Mouse (Mus musculus): Measurements from ENCODE around the gene Wee2. TPM values are rescaled to one million over a fixed set of nuclear protein-coding genes. Genes with fewer than 3 reads are reported as not detected.

Gene Wee2
- total RNA-seq, 2 experiments from 2014 or later, result not detected

DNA sequence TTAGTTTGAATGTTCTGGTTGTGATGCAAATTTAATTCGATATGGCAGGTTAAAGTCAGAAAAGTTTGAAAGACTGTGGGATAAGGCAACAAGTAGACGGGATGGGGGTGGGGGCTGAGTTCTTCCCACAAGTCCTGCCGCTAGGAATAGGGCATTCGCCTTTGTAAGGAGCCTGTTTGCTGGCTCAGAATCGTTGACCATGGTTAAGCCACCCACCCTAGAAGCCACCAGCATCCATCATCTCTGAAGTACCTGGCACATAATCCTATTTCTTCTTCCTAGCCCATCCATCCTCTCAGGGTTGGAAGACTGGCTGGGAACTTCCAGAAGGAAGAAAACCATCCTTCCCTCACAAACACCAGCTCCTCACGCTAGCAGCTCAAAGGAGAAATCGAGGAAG, 4.2 kb upstream of the Wee2 start:
- ATAC-seq (replicated peaks; ENCODE audit: low FRiP score, poor library complexity, severe bottlenecking), result no peak

DNA sequence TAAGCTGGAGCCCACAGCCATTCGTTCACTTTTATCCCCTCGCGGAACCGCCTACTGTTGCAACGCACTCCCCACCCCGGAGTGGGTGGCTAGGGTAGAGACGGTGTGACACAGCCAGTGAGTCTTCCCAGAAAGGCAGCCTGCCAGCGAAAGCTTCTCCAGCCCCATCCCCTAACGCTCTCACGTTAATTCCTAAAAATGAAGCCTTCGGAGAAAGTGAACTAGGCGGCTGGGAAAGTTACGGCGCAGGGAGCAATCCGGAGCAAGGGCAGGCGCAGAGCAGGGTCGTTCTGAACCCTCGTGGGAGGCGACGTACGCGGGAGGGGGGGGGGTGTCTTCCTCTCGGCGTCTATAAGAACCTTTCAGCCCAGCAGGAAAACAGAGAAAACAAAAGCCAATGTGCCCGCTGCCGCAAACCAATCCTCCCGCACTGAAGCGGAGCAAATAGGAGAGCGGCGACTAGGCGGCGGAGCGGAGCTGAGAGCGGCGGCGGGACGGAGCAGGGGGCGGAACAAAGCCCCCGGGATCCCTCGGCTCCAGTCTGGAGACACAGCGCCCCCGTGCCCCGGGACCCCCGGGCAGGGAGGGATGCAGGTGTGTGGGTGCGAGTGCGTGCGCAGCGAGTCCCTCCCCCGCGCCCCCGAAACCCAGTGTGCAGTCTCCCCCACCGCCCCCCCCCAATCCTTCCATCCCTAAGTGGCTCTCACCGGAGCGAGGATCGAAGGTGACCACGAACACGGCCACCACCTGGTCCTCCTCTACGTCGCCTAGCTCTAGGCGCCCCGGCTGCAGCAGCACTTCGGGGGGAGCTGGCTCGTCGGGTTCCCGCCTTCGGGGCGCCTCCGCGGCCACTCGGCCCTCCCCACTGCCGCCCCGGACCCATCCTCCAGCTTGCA, 3.5 kb upstream of the Wee2 start:
- ATAC-seq (replicated peaks; ENCODE audit: low FRiP score, poor library complexity, severe bottlenecking), result no peak

DNA sequence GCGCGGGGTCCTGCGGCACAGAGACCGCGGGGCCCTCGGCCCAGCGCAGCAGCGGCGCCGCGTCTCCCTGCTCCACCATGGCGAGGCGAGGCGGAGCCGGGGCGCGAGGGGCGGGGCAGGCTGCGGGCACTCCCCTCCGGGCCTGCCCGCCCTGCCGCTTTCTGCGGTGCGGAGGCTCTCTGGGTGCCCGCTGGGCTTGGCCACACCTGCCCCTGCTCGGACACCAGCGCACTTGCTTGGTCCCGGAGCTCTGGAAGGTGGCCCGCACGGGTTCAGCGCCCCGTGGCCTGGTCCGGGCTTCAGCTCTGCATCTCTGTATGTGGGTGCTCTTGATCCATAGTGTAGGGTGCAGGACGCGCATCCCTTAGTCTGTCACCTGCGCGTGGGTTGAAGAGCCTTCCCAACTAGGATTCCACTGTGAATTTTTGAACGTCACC, 2.8 kb upstream of the Wee2 start, which contains the start of gene E330009J07Rik:
E330009J07Rik (minus strand) TSS at position 89 of the 437 bp plus-strand sequence.
- no peak for ATAC-seq (replicated peaks; ENCODE audit: low FRiP score, poor library complexity, severe bottlenecking)

DNA sequence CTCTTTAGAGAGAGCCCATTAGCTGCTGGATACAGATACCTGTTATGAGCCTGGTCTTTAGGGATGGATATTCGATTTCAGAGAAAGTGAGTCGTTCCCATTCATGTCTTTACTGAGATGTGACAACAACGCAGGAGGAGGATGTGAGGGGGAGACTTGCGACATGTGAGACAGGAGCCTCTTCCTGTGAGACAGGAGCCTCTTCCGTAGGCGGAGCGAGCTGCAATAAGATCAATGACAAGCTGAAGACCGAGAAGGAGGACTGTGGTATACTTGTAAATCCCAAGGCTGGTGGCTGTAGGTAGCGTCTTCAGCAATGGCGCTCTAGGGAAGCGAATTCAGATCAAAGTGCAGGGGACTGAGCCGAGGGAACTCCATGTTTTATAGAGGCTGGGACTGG, 843 bp downstream of the Wee2 start:
- no peak for ATAC-seq (replicated peaks; ENCODE audit: low FRiP score, poor library complexity, severe bottlenecking)

DNA sequence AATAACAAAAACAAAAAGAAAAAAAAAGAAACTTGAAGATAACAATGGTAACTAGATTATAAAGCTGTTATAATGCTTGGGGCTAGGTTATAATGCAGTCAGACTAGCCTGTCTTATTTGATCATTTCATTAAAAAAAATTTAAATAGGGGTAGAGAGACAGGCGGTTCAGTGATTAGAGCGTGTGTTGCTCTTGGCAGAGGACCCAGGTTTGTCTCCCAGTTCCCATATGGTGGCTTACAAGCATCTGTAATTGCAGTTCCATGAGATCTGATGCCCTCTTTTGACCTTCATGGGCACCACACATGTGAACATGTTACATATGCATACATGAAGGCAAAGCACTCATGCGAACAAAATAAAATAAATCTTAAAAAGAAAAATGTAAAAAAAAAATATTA, 2.4 kb downstream of the Wee2 start:
- ATAC-seq (replicated peaks; ENCODE audit: low FRiP score, poor library complexity, severe bottlenecking), result no peak

DNA sequence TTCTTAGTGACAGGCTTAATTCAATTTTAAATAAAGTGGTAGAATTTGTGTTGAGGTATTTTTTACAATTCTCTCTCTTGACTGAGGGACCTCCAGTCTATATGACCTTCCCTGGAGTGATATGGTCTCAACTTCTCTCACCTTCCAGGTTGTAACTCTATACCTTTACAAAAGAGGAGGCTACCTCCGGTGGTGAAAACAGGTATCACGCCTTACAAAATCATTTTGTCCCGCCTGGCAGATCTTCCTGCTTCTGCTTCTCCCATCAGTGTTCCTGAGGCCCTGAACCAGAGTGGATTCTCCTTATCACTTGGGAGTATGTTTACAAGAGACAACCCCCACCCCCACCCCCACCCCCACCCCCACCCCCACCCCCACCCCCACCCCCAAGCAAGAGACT, 2.9 kb downstream of the Wee2 start:
- no peak for ATAC-seq (replicated peaks; ENCODE audit: low FRiP score, poor library complexity, severe bottlenecking)

DNA sequence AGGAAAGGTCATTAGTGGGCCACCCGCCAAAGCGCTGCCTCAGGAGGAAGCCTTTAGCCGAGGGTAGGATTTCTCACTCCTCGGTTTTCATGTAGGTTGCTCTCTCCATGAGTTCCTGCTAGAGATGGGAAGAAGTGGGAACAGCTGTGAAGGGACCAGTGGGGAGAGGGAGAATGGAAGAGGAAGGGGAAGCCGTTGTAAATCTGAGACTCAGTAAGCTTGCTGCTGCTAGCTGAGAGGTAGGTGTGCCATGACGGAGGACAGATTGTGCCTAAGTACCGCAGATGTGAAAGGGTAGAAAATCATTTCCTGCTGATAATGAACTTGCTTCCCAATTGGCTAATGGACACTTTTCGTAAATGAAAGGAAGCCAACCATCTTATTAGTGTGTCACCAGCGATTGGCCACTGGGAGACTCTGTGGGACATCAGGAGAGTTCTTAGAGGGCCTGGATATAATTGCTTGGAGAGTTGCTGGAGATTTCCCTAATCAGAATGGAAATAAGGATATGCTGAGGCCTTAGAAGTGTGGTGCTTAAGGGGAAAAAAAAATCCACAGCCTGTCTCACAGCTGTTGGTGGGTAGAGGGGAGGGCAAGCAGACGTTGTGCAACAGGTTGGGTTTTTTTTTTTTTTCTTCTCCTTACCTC, 4.5 kb downstream of the Wee2 start:
- no peak for ATAC-seq (replicated peaks; ENCODE audit: low FRiP score, poor library complexity, severe bottlenecking)

DNA sequence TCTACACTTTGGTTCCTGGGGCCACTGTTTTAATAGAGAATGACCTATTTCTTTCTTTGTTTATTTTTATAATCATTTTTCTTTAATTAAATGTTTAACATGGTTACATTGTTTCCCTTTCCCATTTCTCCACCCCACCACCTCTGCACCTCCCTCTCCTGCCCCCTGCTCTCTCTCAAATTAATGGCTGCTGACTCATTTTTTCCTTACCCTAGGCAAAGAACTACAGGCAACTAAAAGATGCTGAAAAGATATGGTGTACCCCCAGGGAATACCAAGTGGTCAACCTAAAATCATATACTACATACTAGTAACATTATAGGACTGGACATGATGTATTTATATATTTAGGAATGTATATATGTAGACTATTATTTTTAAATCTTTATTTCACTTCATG, 9.7 kb downstream of the Wee2 start:
- ATAC-seq (replicated peaks; ENCODE audit: low FRiP score, poor library complexity, severe bottlenecking), result no peak

DNA sequence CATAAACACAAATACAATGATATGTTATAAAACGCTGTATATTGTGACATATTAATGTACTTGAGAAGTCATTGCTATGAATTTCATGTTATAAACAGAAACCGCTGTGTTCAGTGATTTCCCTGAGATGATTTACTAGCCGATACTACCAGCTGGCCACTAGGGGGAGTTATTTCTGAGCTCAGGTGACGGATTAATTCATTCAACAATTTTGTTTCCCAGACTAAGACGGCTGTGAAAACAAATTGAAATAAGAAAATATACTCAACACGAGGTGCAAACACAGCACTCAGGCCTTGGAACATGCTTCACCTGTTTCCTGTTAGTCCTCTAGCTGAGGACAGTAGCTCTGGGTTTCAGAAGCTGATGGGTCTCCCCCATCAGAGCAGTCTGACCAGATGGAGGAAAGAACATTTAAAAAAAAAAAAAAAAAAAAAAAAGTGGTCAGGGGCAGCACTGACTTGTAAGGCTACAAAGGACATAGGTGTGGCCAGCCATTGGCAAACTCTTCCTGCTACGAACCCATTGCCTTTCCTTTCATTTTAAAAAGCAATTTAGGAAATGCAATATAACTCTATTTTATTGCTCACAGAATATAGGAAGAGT, 15.7 kb downstream of the Wee2 start:
- no peak for ATAC-seq (replicated peaks; ENCODE audit: low FRiP score, poor library complexity, severe bottlenecking)

DNA sequence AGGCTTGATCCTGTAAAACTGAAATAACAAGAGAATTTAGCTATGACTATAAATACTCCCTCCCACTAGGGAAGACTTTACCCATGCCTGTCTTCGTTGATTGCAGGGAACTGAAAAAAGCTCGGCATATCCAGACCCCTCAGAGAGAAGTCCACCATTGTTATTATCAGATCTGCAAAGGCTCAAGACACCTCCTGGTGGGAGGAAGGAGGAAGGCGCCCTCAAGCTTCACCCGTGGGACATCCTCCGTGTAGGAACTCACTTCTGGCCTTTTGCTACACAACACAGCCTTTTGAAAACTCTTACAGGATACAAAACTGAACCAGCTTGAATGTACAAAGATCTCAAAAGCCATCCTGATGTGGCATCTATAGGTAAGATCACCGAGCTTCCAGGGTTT, 26.8 kb downstream of the Wee2 start:
- no peak for ATAC-seq (replicated peaks; ENCODE audit: low FRiP score, poor library complexity, severe bottlenecking)

DNA sequence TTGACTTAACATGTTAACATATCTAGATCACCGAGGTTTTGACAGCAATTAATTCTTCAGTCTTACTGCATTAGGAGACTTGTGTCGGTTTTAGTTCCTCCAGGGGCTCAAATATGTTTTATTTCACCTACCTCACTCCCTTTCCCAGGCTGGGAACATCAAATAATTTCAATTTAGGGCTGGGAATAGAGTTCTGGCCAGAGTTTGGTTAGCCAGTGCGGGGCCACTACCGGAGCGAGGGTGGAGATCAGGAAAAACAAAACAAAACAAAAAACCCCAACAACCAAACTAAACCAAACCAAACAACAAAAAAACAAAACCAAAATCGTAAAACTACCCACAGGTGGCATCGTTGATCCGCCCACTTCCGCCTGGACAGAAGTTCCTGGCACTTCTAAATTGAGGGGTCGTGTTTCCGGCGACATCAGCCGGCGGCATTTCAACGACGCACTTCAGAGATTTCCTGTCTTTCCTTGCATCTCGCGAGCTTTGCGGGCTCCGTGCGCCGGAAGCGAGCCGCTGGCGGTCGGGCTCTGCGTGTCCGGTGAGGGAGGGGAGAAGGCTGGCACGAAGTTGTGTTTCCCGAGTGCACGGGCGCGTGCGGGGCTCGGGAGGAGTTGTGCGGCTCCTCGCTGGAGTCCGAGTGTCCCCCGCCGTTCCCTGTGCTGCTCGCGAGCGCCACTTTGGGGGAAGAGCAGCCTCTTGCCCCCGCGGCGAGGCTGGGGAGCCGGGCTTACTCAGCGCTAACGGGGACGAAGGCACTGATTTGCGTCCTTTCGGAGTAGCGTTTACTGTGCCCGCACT, 32.2 kb downstream of the Wee2 start, which contains the start of gene Ssbp1:
Ssbp1 (plus strand) TSS at position 437 of the 804 bp plus-strand sequence.
- peak; percentile 94 for ATAC-seq (replicated peaks; ENCODE audit: low FRiP score, poor library complexity, severe bottlenecking)

DNA sequence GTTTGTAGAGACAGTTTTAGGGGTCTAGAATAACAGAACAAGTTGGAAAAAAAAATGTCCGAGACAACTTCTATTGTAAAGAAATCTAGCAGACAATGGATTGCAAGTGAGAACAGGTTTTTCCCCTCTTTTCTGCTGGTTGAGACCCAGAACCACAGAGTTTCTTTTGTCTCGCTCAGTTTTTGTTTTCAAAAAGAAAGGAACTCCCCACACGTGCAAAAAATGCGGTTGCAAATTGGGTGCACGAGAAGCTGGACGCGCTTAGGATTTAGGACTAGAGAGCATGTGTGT, 32.8 kb downstream of the Wee2 start:
- ATAC-seq (replicated peaks; ENCODE audit: low FRiP score, poor library complexity, severe bottlenecking), result no peak

DNA sequence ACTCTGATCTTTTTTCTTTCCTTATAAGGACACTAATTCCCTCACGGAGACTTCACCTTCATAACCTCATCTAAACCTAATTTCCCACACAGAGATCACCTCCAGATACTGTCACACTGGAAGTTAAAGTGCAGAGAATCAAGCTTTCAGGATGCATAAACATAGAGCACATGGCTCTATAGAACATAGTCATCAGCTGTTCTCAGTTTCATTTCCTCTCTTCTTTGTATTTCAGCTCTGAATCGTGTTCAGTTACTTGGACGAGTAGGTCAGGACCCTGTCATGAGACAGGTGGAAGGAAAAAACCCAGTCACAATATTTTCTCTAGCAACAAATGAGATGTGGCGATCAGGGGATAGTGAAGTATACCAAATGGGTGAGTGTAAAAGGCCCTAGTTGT, 37.2 kb downstream of the Wee2 start:
- no peak for ATAC-seq (replicated peaks; ENCODE audit: low FRiP score, poor library complexity, severe bottlenecking)

DNA sequence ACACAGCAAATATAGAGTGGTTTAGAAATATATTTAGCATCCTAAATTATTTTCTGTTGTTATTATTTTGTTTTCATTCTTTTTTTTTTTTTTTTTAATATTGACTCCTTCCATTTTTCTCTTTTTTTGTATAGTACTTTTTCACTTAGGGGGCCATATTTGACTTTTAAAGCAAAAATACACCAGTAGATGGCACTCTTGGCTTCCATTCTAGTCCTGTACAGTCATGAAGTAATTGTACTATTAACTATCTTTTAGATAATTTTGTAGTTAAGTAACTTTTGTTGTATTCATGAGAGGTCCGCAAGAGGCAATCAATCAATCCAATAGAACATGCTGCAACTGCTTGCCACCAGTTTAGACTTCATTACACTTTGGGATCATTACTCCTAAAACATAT, 40.8 kb downstream of the Wee2 start:
- no peak for ATAC-seq (replicated peaks; ENCODE audit: low FRiP score, poor library complexity, severe bottlenecking)

DNA sequence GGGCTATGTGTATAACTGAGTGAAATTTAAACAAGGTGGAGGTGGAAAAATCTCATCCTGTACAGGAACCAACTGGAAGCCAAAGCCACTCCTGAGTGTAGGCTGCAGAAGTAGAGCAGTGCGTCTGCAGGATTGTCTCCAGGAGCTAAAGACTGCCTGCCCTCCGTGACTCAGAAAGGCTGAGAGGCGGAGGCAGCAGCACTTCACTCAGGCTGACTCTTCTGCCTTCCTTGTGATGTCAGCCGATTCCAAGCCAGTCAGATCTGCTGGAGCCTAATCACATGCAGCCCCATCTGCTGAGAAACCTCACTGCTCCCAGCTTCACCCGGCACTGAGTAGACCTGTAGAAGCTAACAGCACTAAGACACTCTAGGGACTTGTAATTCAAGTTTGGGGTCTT, 43.4 kb downstream of the Wee2 start:
- no peak for ATAC-seq (replicated peaks; ENCODE audit: low FRiP score, poor library complexity, severe bottlenecking)

DNA sequence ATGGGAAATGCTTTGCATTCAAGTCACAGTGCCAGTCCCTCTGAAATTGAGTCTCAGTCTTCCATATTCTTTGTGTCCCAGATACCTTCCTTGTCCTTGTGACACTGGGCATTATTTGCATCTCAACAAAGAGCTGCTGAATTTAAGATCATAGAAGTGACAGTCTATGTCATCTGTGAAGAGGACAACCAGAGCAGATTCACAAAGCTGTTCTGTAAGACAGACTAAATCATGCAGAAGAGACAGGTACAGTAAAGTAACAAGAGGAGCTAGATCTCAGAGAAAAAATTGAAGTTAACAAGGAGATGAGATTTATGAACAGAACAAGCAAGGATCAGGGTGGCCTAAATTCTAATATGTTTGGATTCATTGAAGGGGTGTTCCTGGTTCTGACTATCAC, 52.0 kb downstream of the Wee2 start, which contains the start of gene Tas2r137:
Tas2r137 (plus strand) TSS at position 301 of the 400 bp plus-strand sequence.
- ATAC-seq (replicated peaks; ENCODE audit: low FRiP score, poor library complexity, severe bottlenecking), result no peak

DNA sequence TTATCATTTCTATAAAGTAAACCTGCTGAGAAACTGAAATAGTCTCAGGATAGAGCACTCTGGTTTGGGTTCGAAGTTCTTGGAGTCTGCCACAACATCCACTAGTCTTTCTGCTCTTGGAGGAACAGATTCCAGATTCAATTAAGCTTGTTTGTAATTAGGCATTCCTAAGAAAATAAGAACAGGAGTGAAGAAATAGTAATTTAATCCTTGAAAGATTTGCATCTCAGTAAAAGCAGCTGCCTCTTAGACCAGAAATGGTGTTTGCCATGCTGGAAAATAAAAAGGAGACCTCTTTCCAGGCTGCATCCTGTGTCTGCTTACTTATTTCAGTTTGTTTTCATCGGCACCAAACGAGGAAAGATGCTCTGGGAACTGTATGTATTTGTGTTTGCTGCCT, 54.3 kb downstream of the Wee2 start, which contains the start of gene Tas2r108:
Tas2r108 (plus strand) TSS at position 301 of the 400 bp plus-strand sequence.
- no peak for ATAC-seq (replicated peaks; ENCODE audit: low FRiP score, poor library complexity, severe bottlenecking)

All from erythroid progenitor cell, adult 5-6 weeks (primary cell).